Mouse (Mus musculus) cerebellum, adult 9-10 months (tissue): ENCODE measurements at regions not wholly inside any gene's neighbourhood (a gene's known extent, or its start where the extent isn't known, plus 50 kb on each side); places are given as distances from the start of the nearest gene placed in this dataset.

Experiments
- DNase-seq: peaks from one replicate; pipeline ENCODE4 v3.0.0; 2022

GRCm38 (mm10) chr14:105056171-105056570 lies 121.0 kb downstream of the Rbm26 start:
- DNase-seq = no peak

- DNase-seq = no peak
Observed at GRCm38 (mm10) chr14:105038798-105039197, 138.3 kb downstream of the Rbm26 start.

GRCm38 (mm10) chr14:105034712-105035377 lies 142.3 kb downstream of the Rbm26 start:
- DNase-seq = peak; percentile 22

- no peak for DNase-seq
Observed at GRCm38 (mm10) chr14:105019971-105020370, 157.2 kb downstream of the Rbm26 start.

- no peak for DNase-seq
Observed at GRCm38 (mm10) chr14:105016089-105016846, 160.9 kb downstream of the Rbm26 start.

GRCm38 (mm10) chr14:105015278-105015677 lies 161.8 kb downstream of the Rbm26 start:
- DNase-seq = no peak

- peak; percentile 72 for DNase-seq
Observed at GRCm38 (mm10) chr14:105010742-105011141, 166.4 kb downstream of the Rbm26 start.

- no peak for DNase-seq
Observed at GRCm38 (mm10) chr14:105008331-105008730, 168.8 kb downstream of the Rbm26 start.

- no peak for DNase-seq
Observed at GRCm38 (mm10) chr14:104994066-104994465, 183.1 kb downstream of the Rbm26 start.

GRCm38 (mm10) chr14:104966046-104966445 lies 211.1 kb downstream of the Rbm26 start:
- DNase-seq = no peak

GRCm38 (mm10) chr14:104943450-104943849 lies 233.7 kb downstream of the Rbm26 start:
- no peak for DNase-seq

- no peak for DNase-seq
Observed at GRCm38 (mm10) chr14:104939961-104940360, 237.2 kb downstream of the Rbm26 start.

- no peak for DNase-seq
Observed at GRCm38 (mm10) chr14:104937083-104937864, 239.9 kb downstream of the Rbm26 start.

GRCm38 (mm10) chr14:104935956-104936355 lies 241.2 kb downstream of the Rbm26 start:
- DNase-seq = no peak

GRCm38 (mm10) chr14:104905706-104906105 lies 271.4 kb downstream of the Rbm26 start:
- no peak for DNase-seq

GRCm38 (mm10) chr14:104902120-104903027 lies 274.8 kb downstream of the Rbm26 start:
- DNase-seq = no peak

- no peak for DNase-seq
Observed at GRCm38 (mm10) chr14:104901072-104901471, 276.1 kb downstream of the Rbm26 start.

GRCm38 (mm10) chr14:104871203-104871602 lies 305.9 kb downstream of the Rbm26 start:
- DNase-seq = no peak

- no peak for DNase-seq
Observed at GRCm38 (mm10) chr14:104867540-104867939, 309.6 kb downstream of the Rbm26 start.

GRCm38 (mm10) chr14:104863881-104864280 lies 313.2 kb downstream of the Rbm26 start:
- no peak for DNase-seq

- no peak for DNase-seq
Observed at GRCm38 (mm10) chr14:104855913-104856312, 321.2 kb downstream of the Rbm26 start.

GRCm38 (mm10) chr14:104849274-104849673 lies 326.8 kb upstream of the Rnf219 start:
- DNase-seq = no peak
